Mouse (Mus musculus): ENCODE measurements at regions not wholly inside any gene's neighbourhood (a gene's known extent, or its start where the extent isn't known, plus 50 kb on each side); places are given as distances from the start of the nearest gene placed in this dataset.

DNA sequence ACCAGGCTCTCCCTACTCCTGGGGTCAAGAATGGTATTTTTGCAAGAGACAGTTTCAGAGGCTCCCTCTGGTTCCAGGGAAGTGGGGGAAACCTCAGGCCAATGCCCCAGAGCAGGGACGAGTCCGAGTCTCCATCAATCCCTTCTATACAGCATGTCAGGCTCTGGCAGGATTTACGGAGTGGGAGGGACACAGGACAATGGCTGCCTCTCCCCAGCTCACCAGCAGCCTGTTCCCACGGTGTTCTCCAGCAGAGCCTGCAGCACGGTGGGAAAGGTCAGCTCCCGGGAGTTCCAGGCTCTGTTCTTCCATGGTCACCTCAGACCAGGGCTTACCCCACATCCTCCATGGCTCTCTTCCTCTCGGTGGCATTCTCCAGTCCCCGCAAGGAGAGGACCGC is 64.6 kb upstream of the Hs6st1 start:
- TF ChIP-seq POLR2A (IDR thresholded peaks at IDR 0.05; ENCODE audit: extremely low read depth, insufficient read depth, low read length) (no peak), CTCF (IDR thresholded peaks at IDR 0.05; ENCODE audit: low read depth, low read length) (no peak)
